Mouse (Mus musculus) heart, embryonic 16.5 days (tissue): ENCODE measurements around the gene Iqschfp. TPM values are rescaled to one million over a fixed set of nuclear protein-coding genes. Genes with fewer than 3 reads are reported as not detected.

Experiments
- ATAC-seq: fragments of 200-750 bp; cut with Nextera tagmentation; replicated peaks from 2 replicates; pipeline ENCODE4 v1.8.0; 2017; ENCODE audit warnings: moderate number of reproducible peaks; ENCODE audit not compliant: insufficient read depth, low FRiP score; ENCODE audit errors: extremely low read depth
- H3K27ac ChIP-seq: fragments of 300-500 bp; sonication (generic); 2 replicates; pipeline ENCODE4 v1.5.1; 2014; ENCODE audit warnings: mild to moderate bottlenecking, low read length, control low read depth, moderate library complexity
- H3K27me3 ChIP-seq: fragments of 300-500 bp; sonication (generic); 2 replicates; pipeline ENCODE4 v1.6.1; 2014; ENCODE audit warnings: low read length, mixed read lengths; ENCODE audit not compliant: control insufficient read depth, insufficient read depth
- H3K36me3 ChIP-seq: fragments of 300-500 bp; sonication (generic); 2 replicates; pipeline ENCODE4 v1.6.1; 2014; ENCODE audit not compliant: control insufficient read depth, insufficient read depth
- H3K4me1 ChIP-seq: fragments of 300-500 bp; sonication (generic); 2 replicates; pipeline ENCODE4 v1.6.1; 2014; ENCODE audit warnings: low read length, mixed read lengths; ENCODE audit not compliant: control insufficient read depth, insufficient read depth
- H3K4me2 ChIP-seq: fragments of 300-500 bp; sonication (generic); 2 replicates; pipeline ENCODE4 v1.6.1; 2014; ENCODE audit warnings: low read depth, mild to moderate bottlenecking, control low read depth, low read length
- H3K4me3 ChIP-seq: fragments of 300-500 bp; sonication (generic); 2 replicates; pipeline ENCODE4 v1.5.1; 2014; ENCODE audit warnings: mild to moderate bottlenecking, control low read depth, low read length
- H3K9ac ChIP-seq: fragments of 300-500 bp; sonication (generic); 2 replicates; pipeline ENCODE4 v1.6.1; 2014; ENCODE audit warnings: low read length, control low read depth
- H3K9me3 ChIP-seq: fragments of 300-500 bp; sonication (generic); replicated peaks from 2 replicates; pipeline ENCODE4 v1.6.1; 2016; ENCODE audit warnings: low read length; ENCODE audit not compliant: control insufficient read depth
- WGBS: fragments of 180-500 bp; shearing (Covaris S2); extraction: QIAGEN DNeasy Blood & Tissue Kit; methylation state at CpG from one replicate; pipeline ENCODE4 v1.1.7; 2014; 5-methylcytosine and 5-hydroxymethylcytosine counted together
- polyA plus RNA-seq: library from polyadenylated mRNA; unstranded; fragments of >200 nt; fragmentation: Nextera tagmentation; extraction: Ambion mirVana; gene quantifications from 2 replicates; pipeline ENCODE4 v1.2.1, GENCODE M21; 2015

The Iqschfp gene
- polyA plus RNA-seq, 1 experiment from 2014 or later, result not detected

DNA sequence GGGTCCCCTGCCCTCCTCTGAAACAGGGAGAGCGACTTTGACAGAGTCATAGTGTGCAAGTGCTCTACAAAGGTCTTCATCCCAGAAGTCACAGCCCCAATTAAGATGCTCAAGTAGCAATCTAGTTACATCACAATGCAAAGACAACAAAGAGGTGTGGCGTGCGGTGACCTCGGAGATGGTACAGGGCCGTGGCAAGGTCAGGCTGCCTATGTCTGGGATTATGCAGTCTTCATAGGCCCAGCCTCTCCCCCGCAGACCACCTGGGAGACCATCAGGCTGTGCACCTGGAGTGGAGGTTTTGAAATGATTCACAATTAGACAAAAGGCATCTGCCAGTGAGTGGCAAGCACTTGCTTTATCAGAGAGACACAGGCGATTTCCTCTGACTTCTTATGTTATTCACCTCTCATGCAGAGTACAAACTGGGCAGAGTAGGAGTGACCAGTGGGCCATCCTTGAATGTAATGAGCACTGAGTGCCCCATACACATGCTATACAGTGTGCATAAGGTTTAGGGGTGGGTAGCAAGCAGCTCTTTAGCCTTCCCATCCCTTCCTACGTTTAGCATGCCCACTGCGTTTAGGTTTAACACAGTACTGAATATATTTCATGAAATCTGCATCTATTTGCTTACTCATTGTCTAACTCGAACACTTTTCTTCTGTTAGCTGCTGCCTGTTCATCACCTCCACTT lies 673.1 kb downstream of the Iqschfp start:
- WGBS, result 77% methylated on average over 10 of the region's 10 CpGs
- Histone ChIP-seq H3K9me3 (no peaks in the 10 kb centered on the region), H3K27ac (no peak overlapping the region), H3K4me2 (no peak overlapping the region), H3K4me3 (no peak overlapping the region), H3K27me3 (no peaks in the 10 kb centered on the region), H3K9ac (no peak overlapping the region), H3K36me3 (no peaks in the 10 kb centered on the region), H3K4me1 (peaks cover 8% of the 10 kb centered on the region)
- ATAC-seq, result no peak

DNA sequence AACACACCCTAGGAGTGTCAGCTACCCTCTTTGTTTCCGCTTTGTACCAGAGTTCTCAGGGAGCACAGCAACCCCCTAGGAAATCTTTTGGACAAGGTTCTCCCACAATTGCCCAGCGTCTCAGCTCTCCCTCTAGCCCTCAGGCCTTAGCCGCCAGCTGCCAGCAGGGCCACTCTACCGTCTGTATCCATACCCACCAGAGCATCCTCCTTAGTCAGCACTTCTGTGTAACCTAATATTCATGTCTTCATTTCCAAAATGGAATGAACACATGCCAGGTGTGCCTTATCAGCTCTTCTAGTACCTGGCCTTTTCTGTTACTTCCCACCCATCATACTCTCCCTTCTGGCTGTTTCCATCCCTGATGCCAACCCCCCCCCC lies 673.6 kb downstream of the Iqschfp start:
- Histone ChIP-seq H3K4me3 (no peak overlapping the region), H3K9ac (no peak overlapping the region), H3K9me3 (no peaks in the 10 kb centered on the region), H3K36me3 (no peaks in the 10 kb centered on the region), H3K4me1 (peaks cover 8% of the 10 kb centered on the region), H3K4me2 (no peak overlapping the region), H3K27me3 (no peaks in the 10 kb centered on the region), H3K27ac (no peak overlapping the region)
- 77% methylated on average over 4 of the region's 4 CpGs for WGBS
- ATAC-seq, result no peak

DNA sequence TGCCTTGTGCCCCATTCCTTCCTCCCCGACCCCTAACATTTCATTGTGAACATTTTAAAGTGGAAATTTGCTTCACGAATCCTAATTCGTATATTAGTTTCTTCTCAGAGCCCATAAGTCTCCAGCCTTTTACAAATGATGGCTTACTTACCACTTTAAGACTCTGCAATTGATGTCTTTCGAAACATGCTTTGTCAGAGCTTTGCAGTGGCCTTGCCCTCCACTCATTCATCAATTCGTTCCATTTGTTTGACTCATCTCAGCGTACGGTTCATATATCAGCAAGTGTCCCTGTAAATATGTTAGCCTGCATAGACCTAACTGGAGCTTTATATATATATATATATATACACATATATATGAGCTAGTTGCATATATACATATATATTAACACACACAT lies 675.5 kb downstream of the Iqschfp start:
- Histone ChIP-seq H3K9ac (no peak overlapping the region), H3K27ac (no peak overlapping the region), H3K4me3 (no peak overlapping the region), H3K36me3 (no peaks in the 10 kb centered on the region), H3K4me2 (no peak overlapping the region), H3K9me3 (no peaks in the 10 kb centered on the region), H3K4me1 (peaks cover 15% of the 10 kb centered on the region), H3K27me3 (no peaks in the 10 kb centered on the region)
- no peak for ATAC-seq
- 81% methylated on average over 7 of the region's 7 CpGs for WGBS

DNA sequence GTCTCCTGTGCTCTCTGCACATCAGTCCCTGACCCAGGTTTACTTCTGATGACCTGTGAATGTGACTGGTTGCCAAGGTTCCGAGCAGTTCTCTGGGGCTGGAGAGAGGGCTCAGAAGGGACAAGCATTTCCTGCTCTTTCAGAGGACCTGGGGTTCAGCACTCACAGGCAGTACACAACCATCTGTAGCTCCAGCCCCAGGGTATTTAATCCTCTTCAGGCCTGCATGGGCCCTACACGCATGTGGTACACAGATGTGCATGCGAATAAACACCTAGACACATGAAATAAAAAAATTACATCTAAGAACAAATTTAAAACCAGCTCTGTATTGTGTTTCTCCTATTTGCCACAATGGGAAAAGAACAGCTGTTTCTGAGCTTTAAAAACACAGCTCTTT lies 676.1 kb downstream of the Iqschfp start:
- Histone ChIP-seq H3K4me2 (no peak overlapping the region), H3K9ac (no peak overlapping the region), H3K36me3 (no peaks in the 10 kb centered on the region), H3K27ac (no peak overlapping the region), H3K4me1 (peaks cover 15% of the 10 kb centered on the region), H3K9me3 (no peaks in the 10 kb centered on the region), H3K27me3 (no peaks in the 10 kb centered on the region), H3K4me3 (no peak overlapping the region)
- no peak for ATAC-seq
- WGBS, result 75% methylated on average over 3 of the region's 3 CpGs

DNA sequence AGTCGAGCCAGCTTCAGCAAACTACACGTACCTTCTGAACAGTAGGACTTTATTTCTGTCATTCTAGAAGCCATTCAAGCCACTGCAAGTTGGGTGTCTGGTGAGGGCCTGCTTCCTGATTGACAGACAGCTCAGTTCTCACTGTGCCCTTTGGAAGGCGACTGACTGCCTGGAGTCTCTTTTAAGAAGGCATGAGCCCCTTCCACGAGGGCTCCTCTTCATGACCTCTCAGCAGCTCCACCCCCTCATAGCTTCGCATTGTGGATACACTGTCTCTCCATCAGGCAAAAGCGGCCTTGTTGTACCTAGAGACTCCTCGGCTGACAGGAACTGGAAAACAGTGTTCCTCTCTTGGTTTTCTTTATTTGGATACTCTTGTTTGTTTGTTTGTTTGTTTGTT lies 676.7 kb downstream of the Iqschfp start:
- H3K4me3 ChIP-seq, result no peak overlapping the region
- H3K27ac ChIP-seq, result no peak overlapping the region
- H3K4me1 ChIP-seq, result peaks cover 15% of the 10 kb centered on the region
- WGBS, result 47% methylated on average over 7 of the region's 7 CpGs
- no peak overlapping the region for H3K9ac ChIP-seq
- H3K4me2 ChIP-seq, result no peak overlapping the region
- no peaks in the 10 kb centered on the region for H3K36me3 ChIP-seq
- H3K27me3 ChIP-seq, result no peaks in the 10 kb centered on the region
- no peaks in the 10 kb centered on the region for H3K9me3 ChIP-seq
- ATAC-seq, result no peak

DNA sequence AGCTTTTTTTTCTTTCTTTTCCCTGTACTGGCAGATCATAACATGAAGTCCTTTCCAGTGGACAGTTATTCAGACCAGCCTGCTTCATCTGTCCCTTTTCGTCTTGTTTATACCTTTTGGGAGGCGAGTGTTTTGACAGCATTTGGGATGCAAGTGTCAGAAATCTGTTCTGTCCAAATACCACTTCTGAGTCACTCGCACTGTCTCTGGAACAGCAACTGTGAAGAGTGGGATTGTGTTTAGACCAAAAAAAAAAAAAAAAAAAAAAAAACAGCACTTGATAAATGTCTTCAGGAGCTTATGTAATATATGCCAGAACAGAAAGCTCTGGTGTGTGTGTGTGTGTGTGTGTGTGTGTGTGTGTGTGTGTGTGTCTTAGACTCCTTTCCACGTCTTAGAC lies 678.3 kb downstream of the Iqschfp start:
- Histone ChIP-seq H3K36me3 (no peaks in the 10 kb centered on the region), H3K4me2 (no peak overlapping the region), H3K27me3 (no peaks in the 10 kb centered on the region), H3K4me1 (peaks cover 7% of the 10 kb centered on the region), H3K9ac (no peak overlapping the region), H3K27ac (no peak overlapping the region), H3K9me3 (no peaks in the 10 kb centered on the region), H3K4me3 (no peak overlapping the region)
- 73% methylated on average over 4 of the region's 4 CpGs for WGBS
- ATAC-seq, result no peak

DNA sequence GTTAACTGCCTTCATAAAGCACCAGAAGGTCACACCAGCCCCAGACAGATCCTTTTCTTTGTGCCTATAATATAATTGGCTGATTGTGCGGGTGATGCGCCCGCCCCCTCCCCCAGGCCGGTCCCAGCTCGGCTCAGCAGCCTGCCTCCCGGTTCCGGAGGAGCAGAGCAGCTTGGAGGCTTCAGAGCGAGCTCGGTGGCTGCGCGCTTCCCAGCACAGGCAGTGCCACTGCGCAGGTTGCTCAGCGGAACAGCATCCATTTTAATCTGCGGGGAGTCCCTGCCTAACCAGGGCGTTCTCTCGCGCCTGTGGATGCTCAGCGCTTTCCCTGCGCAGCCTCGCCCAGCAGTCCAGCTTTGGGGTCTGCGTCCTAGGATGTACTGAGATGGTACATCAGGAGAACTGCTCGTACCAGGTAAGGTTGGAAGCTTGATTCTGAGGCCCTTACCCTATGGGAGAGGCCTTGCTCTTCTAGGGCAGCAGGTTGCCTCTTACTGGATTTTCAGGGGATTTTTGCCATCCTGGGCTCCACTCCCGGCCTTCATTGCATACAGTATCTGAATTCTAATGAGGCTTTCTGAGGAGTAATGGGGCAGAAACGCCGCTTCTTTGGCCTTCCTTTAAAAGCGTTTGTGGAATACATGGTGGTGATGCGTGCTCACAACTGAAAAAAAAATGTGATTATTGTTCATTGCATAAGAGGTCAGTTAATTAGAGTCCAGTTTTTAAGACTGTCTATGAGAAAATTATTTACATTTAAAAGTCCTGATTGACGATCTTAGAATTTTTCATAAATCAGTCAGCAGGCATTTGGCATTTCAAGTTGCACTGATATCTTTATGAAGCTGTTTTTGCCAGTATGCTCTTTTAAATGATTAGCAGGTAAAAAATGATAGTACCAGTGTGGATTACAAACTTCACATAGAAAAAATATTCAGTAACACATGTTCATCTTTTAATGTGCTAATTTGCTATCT lies 680.5 kb downstream of the Iqschfp start:
- Histone ChIP-seq H3K4me2 (peak overlapping the region; percentile 60), H3K4me1 (peaks cover 25% of the 10 kb centered on the region), H3K9ac (peak overlapping the region; percentile 63), H3K4me3 (peak overlapping the region; percentile 37), H3K27me3 (no peaks in the 10 kb centered on the region), H3K9me3 (no peaks in the 10 kb centered on the region), H3K27ac (no peak overlapping the region; the same call in 1 of the 2 replicates), H3K36me3 (no peaks in the 10 kb centered on the region)
- WGBS, result 27% methylated on average over 28 of the region's 28 CpGs
- no peak; the same call in 1 of the 2 replicates for ATAC-seq

DNA sequence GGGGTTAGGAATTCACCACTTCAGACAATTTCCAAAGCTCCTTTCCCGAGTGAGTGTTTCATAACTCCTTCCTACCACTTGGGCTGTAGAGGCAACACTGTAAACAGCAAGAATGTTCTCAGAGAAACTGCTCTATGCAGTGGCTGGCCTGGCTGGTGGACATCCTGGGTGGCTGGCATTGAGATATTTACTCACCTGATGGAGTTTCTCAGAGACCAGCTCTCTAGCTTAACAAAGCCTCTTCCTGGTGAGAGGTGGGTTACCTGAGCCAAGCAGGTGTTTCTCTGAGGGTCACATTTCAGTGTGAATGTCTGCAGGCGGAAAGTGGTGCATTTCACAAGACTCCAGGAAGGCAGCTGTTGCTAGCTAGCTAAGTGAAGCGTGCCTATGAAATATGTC lies 681.2 kb downstream of the Iqschfp start:
- peaks cover 25% of the 10 kb centered on the region for H3K4me1 ChIP-seq
- 76% methylated on average over 3 of the region's 3 CpGs for WGBS
- no peak overlapping the region for H3K27ac ChIP-seq
- no peaks in the 10 kb centered on the region for H3K9me3 ChIP-seq
- no peaks in the 10 kb centered on the region for H3K27me3 ChIP-seq
- no peak overlapping the region for H3K4me2 ChIP-seq
- H3K36me3 ChIP-seq, result no peaks in the 10 kb centered on the region
- H3K9ac ChIP-seq, result no peak overlapping the region
- no peak overlapping the region for H3K4me3 ChIP-seq
- no peak for ATAC-seq

DNA sequence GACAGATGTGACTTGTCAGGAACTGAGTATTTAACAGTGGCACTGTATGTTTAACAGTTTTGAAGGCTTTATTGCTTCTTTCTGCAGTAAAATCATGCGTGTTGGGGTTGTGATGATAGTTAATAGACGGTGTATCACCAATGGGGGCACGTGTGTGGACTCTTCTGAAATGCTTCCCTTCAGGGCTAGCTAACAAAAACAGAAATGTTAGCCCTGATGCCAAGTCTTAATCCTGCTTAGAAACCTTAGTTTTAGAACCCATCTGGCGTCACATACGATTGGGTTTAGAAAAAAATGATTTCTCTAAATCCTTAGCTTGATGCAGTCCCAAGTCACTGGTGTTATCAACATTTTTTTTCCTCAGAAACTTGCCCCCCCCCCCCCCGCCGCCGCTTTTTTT lies 682.1 kb downstream of the Iqschfp start:
- Histone ChIP-seq H3K4me1 (peaks cover 27% of the 10 kb centered on the region), H3K36me3 (no peaks in the 10 kb centered on the region), H3K27ac (no peak overlapping the region), H3K9me3 (no peaks in the 10 kb centered on the region), H3K4me2 (no peak overlapping the region), H3K27me3 (no peaks in the 10 kb centered on the region), H3K9ac (no peak overlapping the region), H3K4me3 (no peak overlapping the region)
- 69% methylated on average over 5 of the region's 8 CpGs for WGBS
- no peak for ATAC-seq
